Mouse (Mus musculus): ENCODE measurements at regions not wholly inside any gene's neighbourhood (a gene's known extent, or its start where the extent isn't known, plus 50 kb on each side); places are given as distances from the start of the nearest gene placed in this dataset.

DNA sequence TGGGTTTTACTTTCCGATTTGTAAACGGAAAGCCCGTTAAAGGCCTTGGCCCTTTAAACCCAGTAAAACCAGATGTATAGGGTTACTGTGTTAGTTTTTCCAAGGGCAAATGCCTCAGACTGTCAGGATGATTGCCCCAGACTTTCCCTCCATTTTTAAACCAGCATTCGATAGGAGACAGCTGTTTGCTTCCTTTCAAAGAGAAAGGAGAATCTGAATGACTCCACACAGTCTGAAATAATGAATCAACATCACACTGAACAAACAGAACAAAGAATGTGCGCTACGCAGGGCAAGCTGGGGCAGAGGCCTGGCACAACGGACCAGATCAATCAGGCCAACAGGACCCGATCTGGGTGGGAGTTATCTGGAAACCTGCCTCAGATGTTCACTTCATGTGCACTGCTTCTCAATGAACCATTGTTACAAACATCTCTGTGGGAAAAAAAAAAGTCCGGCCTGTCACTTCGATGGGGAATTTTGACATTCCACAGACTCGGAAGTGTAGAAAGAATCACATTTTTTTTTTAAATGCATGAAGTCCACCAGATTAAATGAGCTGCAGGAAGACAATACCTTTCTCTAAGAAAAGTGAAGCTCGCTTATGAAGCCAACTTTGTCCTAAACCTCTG, 97.0 kb upstream of the Parp11 start:
- TF ChIP-seq CTCF (IDR thresholded peaks at IDR 0.05; ENCODE audit: low read depth) = no peak
- Histone ChIP-seq H3K36me3 (ENCODE audit: insufficient read depth) (no peaks in the 10 kb centered on the region), H3K9me3 (ENCODE audit: low read depth, low read length) (no peaks in the 10 kb centered on the region), H3K27ac (ENCODE audit: low read depth) (peak overlapping the region; percentile 59), H3K4me3 (ENCODE audit: low read depth, low read length) (no peak overlapping the region), H3K9ac (0 out of 2 replicates have a peak overlapping the region, but pooled peaks have one; percentile 2), H3K4me1 (ENCODE audit: insufficient read depth) (peaks cover 15% of the 10 kb centered on the region), H3K4me2 (no peak overlapping the region), H3K27me3 (ENCODE audit: insufficient read depth, low read length) (no peaks in the 10 kb centered on the region)
- WGBS = 16% methylated on average over 12 of the region's 12 CpGs
- ATAC-seq (ENCODE audit: insufficient read depth) (peak; percentile 47), DNase-seq (peak; percentile 44)

DNA sequence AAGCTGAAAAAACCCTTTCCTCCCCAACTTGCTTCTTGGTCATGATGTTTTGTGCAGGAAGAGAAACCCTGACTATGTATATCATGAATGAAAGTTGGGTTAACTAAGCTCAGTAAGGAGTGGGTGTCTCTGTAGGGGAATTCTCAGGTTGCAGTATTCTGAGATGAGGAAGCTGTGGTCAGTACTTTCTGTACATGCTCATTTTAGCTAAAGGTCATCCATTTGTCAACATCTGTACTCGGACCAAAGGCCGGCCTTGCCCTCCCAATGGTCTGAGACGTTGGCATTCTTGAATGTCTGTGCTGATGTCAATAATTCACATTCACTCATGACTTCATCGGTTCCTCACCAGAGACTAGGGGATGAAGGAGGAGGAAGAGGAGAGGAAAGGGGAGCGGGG, 94.9 kb upstream of the Parp11 start:
- DNase-seq = no peak
- H3K4me2 ChIP-seq = no peak overlapping the region
- TF ChIP-seq CTCF (IDR thresholded peaks at IDR 0.05; ENCODE audit: low read depth) = no peak
- no peak for ATAC-seq (ENCODE audit: insufficient read depth)
- WGBS = 74% methylated on average over 5 of the region's 5 CpGs
- peaks cover 10% of the 10 kb centered on the region for H3K4me1 ChIP-seq (ENCODE audit: insufficient read depth)
- no peak overlapping the region for H3K9ac ChIP-seq
- H3K36me3 ChIP-seq (ENCODE audit: insufficient read depth) = no peaks in the 10 kb centered on the region
- H3K27ac ChIP-seq (ENCODE audit: low read depth) = no peak overlapping the region
- H3K9me3 ChIP-seq (ENCODE audit: low read depth, low read length) = no peaks in the 10 kb centered on the region
- no peak overlapping the region for H3K4me3 ChIP-seq (ENCODE audit: low read depth, low read length)
- no peaks in the 10 kb centered on the region for H3K27me3 ChIP-seq (ENCODE audit: insufficient read depth, low read length)

DNA sequence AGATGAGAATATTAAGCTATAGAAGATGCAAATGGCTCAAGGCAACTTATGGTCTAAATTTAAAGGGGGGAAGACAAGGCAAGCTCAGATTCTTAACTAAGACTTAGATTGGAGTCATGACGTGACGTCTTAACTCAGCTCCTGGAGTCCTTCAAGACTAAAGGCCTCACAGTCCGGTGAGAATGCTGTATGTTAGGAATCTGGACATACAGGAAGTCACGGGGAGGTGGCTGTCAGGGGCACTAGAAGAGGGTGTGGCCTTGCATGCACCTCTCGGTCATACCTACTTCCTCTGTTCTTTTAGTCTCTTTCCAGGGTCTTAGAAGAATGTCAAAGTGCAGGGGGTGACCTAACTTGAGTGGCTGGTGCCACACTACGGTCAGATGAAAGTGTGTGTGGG, 91.5 kb upstream of the Parp11 start:
- WGBS = 54% methylated on average over 6 of the region's 6 CpGs
- no peak overlapping the region for H3K4me3 ChIP-seq (ENCODE audit: low read depth, low read length)
- no peak for TF ChIP-seq CTCF (IDR thresholded peaks at IDR 0.05; ENCODE audit: low read depth)
- H3K9me3 ChIP-seq (ENCODE audit: low read depth, low read length) = no peaks in the 10 kb centered on the region
- no peak overlapping the region for H3K4me2 ChIP-seq
- H3K4me1 ChIP-seq (ENCODE audit: insufficient read depth) = 0 out of 2 replicates have a peak, but pooled peaks cover 3% of the 10 kb centered on the region
- no peak overlapping the region for H3K27ac ChIP-seq (ENCODE audit: low read depth)
- no peaks in the 10 kb centered on the region for H3K27me3 ChIP-seq (ENCODE audit: insufficient read depth, low read length)
- H3K9ac ChIP-seq = no peak overlapping the region
- ATAC-seq (ENCODE audit: insufficient read depth) (no peak), DNase-seq (no peak)
- H3K36me3 ChIP-seq (ENCODE audit: insufficient read depth) = no peaks in the 10 kb centered on the region

DNA sequence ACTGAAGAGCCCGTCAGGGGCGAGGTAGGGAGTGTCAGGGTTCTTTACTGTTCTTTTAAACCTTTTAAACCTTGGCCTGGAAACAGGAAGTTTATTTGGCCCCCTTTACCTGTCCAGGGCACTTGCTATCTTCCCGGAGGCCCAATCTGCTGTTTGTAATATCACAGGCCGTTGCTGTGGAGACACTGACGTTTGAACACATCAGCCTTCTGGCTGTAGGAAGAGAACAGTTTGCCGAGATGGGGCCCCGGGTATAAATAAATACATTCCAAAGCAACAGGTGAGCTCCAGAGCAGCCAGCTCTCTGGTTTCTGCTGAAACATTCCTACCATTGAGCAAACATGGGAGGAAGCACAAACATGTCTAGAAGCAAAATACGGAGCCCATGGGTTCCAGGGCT, 90.2 kb upstream of the Parp11 start:
- H3K9me3 ChIP-seq (ENCODE audit: low read depth, low read length) = no peaks in the 10 kb centered on the region
- no peak for DNase-seq

DNA sequence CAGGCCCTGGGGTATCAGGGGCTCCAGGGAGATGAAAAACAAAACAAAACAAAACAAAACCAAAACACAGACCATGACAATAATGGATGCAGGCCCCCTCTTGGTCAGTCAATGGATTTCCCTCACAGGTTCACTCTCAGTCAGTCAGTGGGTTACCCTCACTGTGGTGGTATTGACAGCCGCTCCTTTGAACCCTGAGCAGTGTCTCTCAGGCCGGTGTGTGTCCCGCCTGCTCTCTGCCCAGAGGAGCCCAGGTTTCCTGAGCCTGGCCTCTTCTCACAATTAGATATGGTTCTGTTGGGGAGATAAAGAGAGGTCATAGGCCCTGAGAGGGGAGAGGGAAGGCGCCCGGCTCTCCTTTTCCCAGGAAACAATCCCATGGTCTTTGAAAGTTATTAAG, 87.8 kb upstream of the Parp11 start:
- Histone ChIP-seq H3K36me3 (ENCODE audit: insufficient read depth) (no peaks in the 10 kb centered on the region), H3K27me3 (ENCODE audit: insufficient read depth, low read length) (no peaks in the 10 kb centered on the region), H3K4me3 (ENCODE audit: low read depth, low read length) (no peak overlapping the region), H3K9me3 (ENCODE audit: low read depth, low read length) (no peaks in the 10 kb centered on the region), H3K4me1 (ENCODE audit: insufficient read depth) (0 out of 2 replicates have a peak, but pooled peaks cover 2% of the 10 kb centered on the region), H3K9ac (no peak overlapping the region), H3K4me2 (no peak overlapping the region), H3K27ac (ENCODE audit: low read depth) (no peak overlapping the region)
- ATAC-seq (ENCODE audit: insufficient read depth) (peak; percentile 4; the same call in 1 of the 2 replicates), DNase-seq (no peak)
- 40% methylated on average over 5 of the region's 5 CpGs for WGBS
- no peak for TF ChIP-seq CTCF (IDR thresholded peaks at IDR 0.05; ENCODE audit: low read depth)

More for the DNA sequence above, 90.2 kb upstream of the Parp11 start:
- Histone ChIP-seq H3K4me2 (no peak overlapping the region), H3K27me3 (ENCODE audit: insufficient read depth, low read length) (no peaks in the 10 kb centered on the region), H3K27ac (ENCODE audit: low read depth) (0 out of 2 replicates have a peak overlapping the region, but pooled peaks have one; percentile 27), H3K9ac (no peak overlapping the region), H3K4me3 (ENCODE audit: low read depth, low read length) (no peak overlapping the region), H3K4me1 (ENCODE audit: insufficient read depth) (no peaks in the 10 kb centered on the region), H3K36me3 (ENCODE audit: insufficient read depth) (no peaks in the 10 kb centered on the region)
- ATAC-seq (ENCODE audit: insufficient read depth) = 0 out of 2 replicates have a peak, but pooled peaks have one; percentile 37
- WGBS = 50% methylated on average over 8 of the region's 8 CpGs
- no peak for TF ChIP-seq CTCF (IDR thresholded peaks at IDR 0.05; ENCODE audit: low read depth)

DNA sequence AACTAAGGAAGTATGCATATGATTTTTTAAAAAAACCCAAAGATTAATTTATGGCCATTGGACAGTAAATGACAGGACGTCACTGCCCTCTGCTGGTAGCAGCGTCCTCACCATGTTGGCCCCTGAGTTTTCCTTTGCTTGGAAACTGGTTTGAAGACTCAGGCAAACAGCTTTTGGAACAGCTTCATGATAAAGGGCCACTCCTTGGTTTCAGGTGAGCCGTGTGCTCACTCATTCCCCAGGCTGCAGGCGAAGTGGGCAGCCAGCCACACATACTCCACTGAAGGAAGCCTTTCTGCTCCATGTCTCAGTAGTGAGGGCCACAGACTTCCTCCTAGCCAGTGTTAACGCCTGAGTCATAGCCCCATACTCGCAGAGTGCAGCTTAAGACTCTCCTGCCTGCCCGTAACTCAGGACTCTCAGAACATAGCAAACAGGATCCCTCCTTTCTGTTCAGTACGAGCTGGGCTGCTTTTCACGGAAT, 87.2 kb upstream of the Parp11 start:
- Histone ChIP-seq H3K4me2 (no peak overlapping the region), H3K27me3 (ENCODE audit: insufficient read depth, low read length) (no peaks in the 10 kb centered on the region), H3K4me1 (ENCODE audit: insufficient read depth) (0 out of 2 replicates have a peak, but pooled peaks cover 2% of the 10 kb centered on the region), H3K4me3 (ENCODE audit: low read depth, low read length) (no peak overlapping the region), H3K9me3 (ENCODE audit: low read depth, low read length) (no peaks in the 10 kb centered on the region), H3K9ac (no peak overlapping the region), H3K36me3 (ENCODE audit: insufficient read depth) (no peaks in the 10 kb centered on the region), H3K27ac (ENCODE audit: low read depth) (no peak overlapping the region)
- peak; percentile 93 for TF ChIP-seq CTCF (IDR thresholded peaks at IDR 0.05; ENCODE audit: low read depth)
- 31% methylated on average over 9 of the region's 9 CpGs for WGBS
- peak; percentile 59 for ATAC-seq (ENCODE audit: insufficient read depth)
- peak; percentile 95 for DNase-seq

DNA sequence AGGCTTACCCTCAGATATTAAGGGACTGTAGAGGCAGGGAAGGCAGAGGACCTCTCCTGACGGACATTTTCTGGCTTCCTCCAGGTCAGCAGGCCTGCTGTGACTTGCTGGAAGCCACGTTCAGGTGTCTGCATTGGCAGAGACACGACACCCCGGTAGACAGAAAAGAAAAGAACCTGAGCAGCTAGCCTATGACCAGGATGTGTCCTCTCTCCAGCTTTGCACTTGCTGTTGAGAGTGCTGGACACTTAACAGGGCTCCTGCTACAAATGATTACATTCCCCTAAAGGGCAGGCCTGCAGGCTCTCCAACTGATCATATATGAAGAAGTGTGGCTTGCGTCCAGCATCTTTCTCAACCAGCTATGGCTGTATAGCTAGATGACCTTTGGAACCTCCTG, 84.5 kb upstream of the Parp11 start:
- H3K9me3 ChIP-seq (ENCODE audit: low read depth, low read length) = no peaks in the 10 kb centered on the region
- TF ChIP-seq CTCF (IDR thresholded peaks at IDR 0.05; ENCODE audit: low read depth) = no peak
- H3K4me2 ChIP-seq = no peak overlapping the region
- ATAC-seq (ENCODE audit: insufficient read depth) = no peak
- H3K36me3 ChIP-seq (ENCODE audit: insufficient read depth) = no peaks in the 10 kb centered on the region
- WGBS = 85% methylated on average over 5 of the region's 5 CpGs
- 0 out of 2 replicates have a peak, but pooled peaks cover 2% of the 10 kb centered on the region for H3K4me1 ChIP-seq (ENCODE audit: insufficient read depth)
- no peaks in the 10 kb centered on the region for H3K27me3 ChIP-seq (ENCODE audit: insufficient read depth, low read length)
- no peak overlapping the region for H3K9ac ChIP-seq
- no peak overlapping the region for H3K27ac ChIP-seq (ENCODE audit: low read depth)
- no peak for DNase-seq
- H3K4me3 ChIP-seq (ENCODE audit: low read depth, low read length) = no peak overlapping the region

Data from lung, embryonic 14.5 days (tissue).